Mouse (Mus musculus): ENCODE data around the gene Abcb4. TPM values are rescaled to one million over a fixed set of nuclear protein-coding genes. Genes with fewer than 3 reads are reported as not detected.

The Abcb4 gene
- total RNA-seq, 1 experiment, result not detected

DNA sequence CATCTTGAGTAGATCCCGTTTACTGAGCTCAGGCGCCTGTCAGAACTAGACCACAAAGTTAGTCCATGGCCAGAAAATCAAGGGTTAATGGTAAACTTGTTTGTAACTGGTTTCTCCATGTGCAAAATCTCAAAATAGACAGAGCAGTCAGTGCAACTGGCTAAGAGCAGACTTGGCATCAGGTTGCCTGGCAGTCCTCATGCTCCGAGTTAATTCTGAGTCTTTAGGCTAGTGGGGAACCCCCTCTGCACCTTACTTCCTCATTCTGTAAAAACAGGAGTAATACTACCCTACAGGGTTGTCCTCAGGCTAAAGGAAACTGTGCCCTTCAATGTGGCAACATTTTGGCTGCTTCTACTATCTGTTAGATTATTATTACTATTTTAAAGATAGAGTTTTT, 50.3 kb downstream of the Abcb4 start:
- TF ChIP-seq ZNF384 (IDR thresholded peaks at IDR 0.05; ENCODE audit: low read depth, low read length), result no peak
- in situ Hi-C loops (cut with MboI; ENCODE audit: low sequenced_read_pairs in 2 of 2, unreplicated experiment in 2 of 2), result no loop called here
- Histone ChIP-seq H3K36me3 (ENCODE audit: control insufficient read depth, insufficient read depth, low read length, poor library complexity, severe bottlenecking) (no peaks in the 10 kb centered on the region), H3K4me1 (ENCODE audit: control insufficient read depth in 2 of 2, insufficient read depth in 2 of 2, low read length in 2 of 2, poor library complexity in 1 of 2) (no peaks in the 10 kb centered on the region), H3K9me3 (ENCODE audit: control insufficient read depth, insufficient read depth, low read depth, low read length) (no peaks in the 10 kb centered on the region), H3K27ac (ENCODE audit: insufficient read depth, low read depth, low read length, poor library complexity, severe bottlenecking) (no peak overlapping the region), H3K4me3 (ENCODE audit: insufficient read depth in 1 of 2, low read depth in 1 of 2, low read length in 2 of 2, poor library complexity in 1 of 2, severe bottlenecking in 1 of 2) (no peak overlapping the region), H3K9ac (ENCODE audit: insufficient read depth, low read depth, low read length, poor library complexity, severe bottlenecking) (no peak overlapping the region)
- DNase-seq (ENCODE audit: low read depth, low spot score), result no peak

DNA sequence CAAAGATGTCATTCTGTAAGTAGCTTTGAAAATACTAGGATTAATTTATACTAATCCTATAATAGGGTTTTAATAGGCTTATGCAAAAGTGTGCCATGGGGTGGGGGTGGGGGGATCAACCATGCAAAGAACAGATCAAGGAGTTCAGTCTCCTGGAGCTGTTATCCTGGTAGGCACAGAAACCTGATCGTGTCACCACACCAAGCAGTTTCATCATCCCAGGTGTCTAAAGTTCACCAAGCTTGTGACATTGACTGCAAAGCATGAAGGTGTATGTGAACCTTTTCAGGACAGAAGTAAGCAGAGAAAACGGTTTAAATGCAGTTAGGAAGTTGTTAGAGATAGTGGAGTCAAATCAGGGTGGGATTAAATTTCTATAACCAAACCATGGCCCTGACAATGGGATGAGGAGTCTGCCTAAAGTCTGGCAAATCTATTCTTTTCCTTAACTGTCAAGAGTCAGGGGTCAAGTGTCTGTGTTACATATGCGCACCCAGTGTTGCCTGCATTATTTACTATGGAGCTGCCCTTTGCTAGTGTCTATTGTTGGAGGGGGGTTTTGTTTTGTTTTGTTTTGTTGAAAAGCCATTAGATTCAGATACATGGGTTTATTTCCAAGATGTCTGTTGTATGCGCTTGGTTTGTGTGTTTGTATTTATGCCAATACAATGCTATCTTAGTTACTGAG, 54.0 kb downstream of the Abcb4 start:
- Histone ChIP-seq H3K36me3 (ENCODE audit: control insufficient read depth, insufficient read depth, low read length, poor library complexity, severe bottlenecking) (no peaks in the 10 kb centered on the region), H3K9me3 (ENCODE audit: control insufficient read depth, insufficient read depth, low read depth, low read length) (no peaks in the 10 kb centered on the region), H3K27ac (ENCODE audit: insufficient read depth, low read depth, low read length, poor library complexity, severe bottlenecking) (no peak overlapping the region), H3K4me1 (ENCODE audit: control insufficient read depth in 2 of 2, insufficient read depth in 2 of 2, low read length in 2 of 2, poor library complexity in 1 of 2) (no peaks in the 10 kb centered on the region), H3K9ac (ENCODE audit: insufficient read depth, low read depth, low read length, poor library complexity, severe bottlenecking) (no peak overlapping the region), H3K4me3 (ENCODE audit: insufficient read depth in 1 of 2, low read depth in 1 of 2, low read length in 2 of 2, poor library complexity in 1 of 2, severe bottlenecking in 1 of 2) (no peak overlapping the region)
- in situ Hi-C loops (cut with MboI; ENCODE audit: low sequenced_read_pairs in 2 of 2, unreplicated experiment in 2 of 2), result no loop called here
- no peak for DNase-seq (ENCODE audit: low read depth, low spot score)
- TF ChIP-seq ZNF384 (IDR thresholded peaks at IDR 0.05; ENCODE audit: low read depth, low read length) (no peak), ZC3H11A (IDR thresholded peaks at IDR 0.05; ENCODE audit: borderline replicate concordance, low read depth, low read length) (no peak), CHD2 (IDR thresholded peaks at IDR 0.05; ENCODE audit: low read depth, low read length) (no peak), MAFK (IDR thresholded peaks at IDR 0.05; ENCODE audit: insufficient read depth, low read depth, low read length) (no peak), HCFC1 (IDR thresholded peaks at IDR 0.05; ENCODE audit: borderline replicate concordance, insufficient read depth, low read length) (no peak)

- Histone ChIP-seq H3K9ac (ENCODE audit: insufficient read depth, low read depth, low read length, poor library complexity, severe bottlenecking) (no peak overlapping the region), H3K27ac (ENCODE audit: insufficient read depth, low read depth, low read length, poor library complexity, severe bottlenecking) (no peak overlapping the region), H3K4me1 (ENCODE audit: control insufficient read depth in 2 of 2, insufficient read depth in 2 of 2, low read length in 2 of 2, poor library complexity in 1 of 2) (no peaks in the 10 kb centered on the region), H3K9me3 (ENCODE audit: control insufficient read depth, insufficient read depth, low read depth, low read length) (no peaks in the 10 kb centered on the region), H3K36me3 (ENCODE audit: control insufficient read depth, insufficient read depth, low read length, poor library complexity, severe bottlenecking) (no peaks in the 10 kb centered on the region), H3K4me3 (ENCODE audit: insufficient read depth in 1 of 2, low read depth in 1 of 2, low read length in 2 of 2, poor library complexity in 1 of 2, severe bottlenecking in 1 of 2) (no peak overlapping the region)
- TF ChIP-seq ZC3H11A (IDR thresholded peaks at IDR 0.05; ENCODE audit: borderline replicate concordance, low read depth, low read length) (no peak), HCFC1 (IDR thresholded peaks at IDR 0.05; ENCODE audit: borderline replicate concordance, insufficient read depth, low read length) (no peak), CHD2 (IDR thresholded peaks at IDR 0.05; ENCODE audit: low read depth, low read length) (no peak), ZNF384 (IDR thresholded peaks at IDR 0.05; ENCODE audit: low read depth, low read length) (no peak), MAFK (IDR thresholded peaks at IDR 0.05; ENCODE audit: insufficient read depth, low read depth, low read length) (no peak)
- in situ Hi-C loops (cut with MboI; ENCODE audit: low sequenced_read_pairs in 2 of 2, unreplicated experiment in 2 of 2), result no loop called here
- DNase-seq (ENCODE audit: low read depth, low spot score), result no peak
Measured at GRCm38 (mm10) chr5:8953660-8954059, 60.1 kb downstream of the Abcb4 start.

- no peak overlapping the region for H3K4me3 ChIP-seq (ENCODE audit: insufficient read depth in 1 of 2, low read depth in 1 of 2, low read length in 2 of 2, poor library complexity in 1 of 2, severe bottlenecking in 1 of 2)
- H3K9me3 ChIP-seq (ENCODE audit: control insufficient read depth, insufficient read depth, low read depth, low read length), result no peaks in the 10 kb centered on the region
- no peak for DNase-seq (ENCODE audit: low read depth, low spot score)
- in situ Hi-C loops (cut with MboI; ENCODE audit: low sequenced_read_pairs in 2 of 2, unreplicated experiment in 2 of 2), result no loop called here
- H3K4me1 ChIP-seq (ENCODE audit: control insufficient read depth in 2 of 2, insufficient read depth in 2 of 2, low read length in 2 of 2, poor library complexity in 1 of 2), result 0 out of 4 replicates have a peak, but pooled peaks cover 0 to 2% of the 10 kb centered on the region in 2 experiments
- no peak for TF ChIP-seq HCFC1 (IDR thresholded peaks at IDR 0.05; ENCODE audit: borderline replicate concordance, insufficient read depth, low read length)
- TF ChIP-seq CHD2 (IDR thresholded peaks at IDR 0.05; ENCODE audit: low read depth, low read length), result no peak
- no peak for TF ChIP-seq MAFK (IDR thresholded peaks at IDR 0.05; ENCODE audit: insufficient read depth, low read depth, low read length)
- no peak for TF ChIP-seq ZC3H11A (IDR thresholded peaks at IDR 0.05; ENCODE audit: borderline replicate concordance, low read depth, low read length)
- no peak for TF ChIP-seq ZNF384 (IDR thresholded peaks at IDR 0.05; ENCODE audit: low read depth, low read length)
- H3K36me3 ChIP-seq (ENCODE audit: control insufficient read depth, insufficient read depth, low read length, poor library complexity, severe bottlenecking), result no peaks in the 10 kb centered on the region
- no peak overlapping the region for H3K27ac ChIP-seq (ENCODE audit: insufficient read depth, low read depth, low read length, poor library complexity, severe bottlenecking)
- no peak overlapping the region for H3K9ac ChIP-seq (ENCODE audit: insufficient read depth, low read depth, low read length, poor library complexity, severe bottlenecking)
Measured at GRCm38 (mm10) chr5:8955544-8955943, 62.0 kb downstream of the Abcb4 start.

DNA sequence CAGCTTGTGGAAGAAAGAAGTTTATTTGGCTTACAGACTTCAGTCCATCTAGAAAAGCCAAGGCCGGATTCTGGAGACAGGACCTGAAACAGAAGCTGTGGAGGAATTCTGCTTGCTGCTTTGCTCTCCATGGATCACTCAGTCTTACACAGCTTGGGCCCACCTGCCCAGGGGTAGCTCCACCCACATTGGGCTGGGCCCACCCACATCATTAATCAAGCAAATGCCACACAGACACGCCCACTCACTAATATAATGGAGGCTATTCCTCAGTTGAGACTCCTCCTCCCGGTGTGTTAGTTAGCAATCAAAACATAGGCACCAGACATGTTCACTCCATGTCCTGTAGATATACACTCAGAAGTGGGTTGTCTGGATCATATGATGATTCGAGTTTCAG, 67.0 kb downstream of the Abcb4 start:
- TF ChIP-seq ZNF384 (IDR thresholded peaks at IDR 0.05; ENCODE audit: low read depth, low read length), result no peak
- no peak for TF ChIP-seq CHD2 (IDR thresholded peaks at IDR 0.05; ENCODE audit: low read depth, low read length)
- no peak for TF ChIP-seq HCFC1 (IDR thresholded peaks at IDR 0.05; ENCODE audit: borderline replicate concordance, insufficient read depth, low read length)
- TF ChIP-seq ZC3H11A (IDR thresholded peaks at IDR 0.05; ENCODE audit: borderline replicate concordance, low read depth, low read length), result no peak
- TF ChIP-seq MAFK (IDR thresholded peaks at IDR 0.05; ENCODE audit: insufficient read depth, low read depth, low read length), result no peak
- no peaks in the 10 kb centered on the region for H3K9me3 ChIP-seq (ENCODE audit: control insufficient read depth, insufficient read depth, low read depth, low read length)

More for the DNA sequence above, 67.0 kb downstream of the Abcb4 start:
- Histone ChIP-seq H3K36me3 (ENCODE audit: control insufficient read depth, insufficient read depth, low read length, poor library complexity, severe bottlenecking) (peaks cover 4% of the 10 kb centered on the region; the same call in 1 of the 2 replicates), H3K4me1 (ENCODE audit: control insufficient read depth in 2 of 2, insufficient read depth in 2 of 2, low read length in 2 of 2, poor library complexity in 1 of 2) (0 out of 4 replicates have a peak, but pooled peaks cover 0 to 2% of the 10 kb centered on the region in 2 experiments), H3K4me3 (ENCODE audit: insufficient read depth in 1 of 2, low read depth in 1 of 2, low read length in 2 of 2, poor library complexity in 1 of 2, severe bottlenecking in 1 of 2) (no peak overlapping the region), H3K9ac (ENCODE audit: insufficient read depth, low read depth, low read length, poor library complexity, severe bottlenecking) (no peak overlapping the region), H3K27ac (ENCODE audit: insufficient read depth, low read depth, low read length, poor library complexity, severe bottlenecking) (no peak overlapping the region)
- in situ Hi-C loops (cut with MboI; ENCODE audit: low sequenced_read_pairs in 2 of 2, unreplicated experiment in 2 of 2), result no loop called here
- no peak for DNase-seq (ENCODE audit: low read depth, low spot score)
